Mouse (Mus musculus) MEL (cell line): ENCODE results near the gene Atp1a3.

Experiments
- CTCF ChIP-seq, 3 experiments: IDR thresholded peaks in 2 of 3; conservative IDR thresholded peaks in 1 of 3; 2 replicates each; pipeline ENCODE4 v1.5.1; 2011 to 2012; ENCODE audit warnings: low read length in 3 of 3, low read depth in 2 of 3, mild to moderate bottlenecking in 2 of 3, improper control_type of control experiment in 1 of 3, inconsistent platforms in 1 of 3, mixed read lengths in 1 of 3, moderate library complexity in 1 of 3; ENCODE audit not compliant: control insufficient read depth in 1 of 3, insufficient read depth in 1 of 3, poor library complexity in 1 of 3, severe bottlenecking in 1 of 3
- EP300 ChIP-seq, 2 experiments: IDR thresholded peaks; 2 replicates each; pipeline ENCODE4 v1.6.1; 2011; ENCODE audit warnings: improper control_type of control experiment in 2 of 2, low read length in 2 of 2, low read depth in 1 of 2, mild to moderate bottlenecking in 1 of 2
- GATA1 ChIP-seq: IDR thresholded peaks from 2 replicates; pipeline ENCODE4 v1.6.1; 2011; ENCODE audit warnings: low read depth, low read length, improper control_type of control experiment
- MAFK ChIP-seq: IDR thresholded peaks from 2 replicates; pipeline ENCODE4 v1.6.1; 2011; ENCODE audit warnings: low read depth, mild to moderate bottlenecking, low read length, improper control_type of control experiment, borderline replicate concordance
- MAZ ChIP-seq: IDR thresholded peaks from 2 replicates; pipeline ENCODE4 v1.6.1; 2012; ENCODE audit warnings: low read depth, mild to moderate bottlenecking, inconsistent platforms, low read length, improper control_type of control experiment
- POLR2A ChIP-seq, 2 experiments: IDR thresholded peaks; 2 replicates each; pipeline ENCODE4 v1.6.1; 2011 to 2012; ENCODE audit warnings: low read length in 2 of 2, mild to moderate bottlenecking in 2 of 2, control low read depth in 1 of 2, improper control_type of control experiment in 1 of 2, low read depth in 1 of 2, moderate library complexity in 1 of 2; ENCODE audit not compliant: control insufficient read depth in 1 of 2, insufficient read depth in 1 of 2, poor library complexity in 1 of 2
- USF2 ChIP-seq, 2 experiments: IDR thresholded peaks; 2 replicates each; pipeline ENCODE4 v1.6.1; 2011 to 2012; ENCODE audit warnings: improper control_type of control experiment in 2 of 2, low read length in 2 of 2, borderline replicate concordance in 1 of 2, inconsistent platforms in 1 of 2, low read depth in 1 of 2, mild to moderate bottlenecking in 1 of 2; ENCODE audit not compliant: insufficient read depth in 1 of 2
- ZKSCAN1 ChIP-seq: IDR thresholded peaks from 2 replicates; pipeline ENCODE4 v1.6.1; 2012; ENCODE audit warnings: low read depth, mild to moderate bottlenecking, inconsistent platforms, low read length, improper control_type of control experiment, moderate library complexity

- TF ChIP-seq CTCF (IDR thresholded peaks at IDR 0.05 in 2 of 3, conservative IDR thresholded peaks at IDR 0.05 in 1 of 3; ENCODE audit: control insufficient read depth in 1 of 3, insufficient read depth in 1 of 3, low read depth in 2 of 3, low read length in 3 of 3, poor library complexity in 1 of 3, severe bottlenecking in 1 of 3) (peak; percentile 51 to 81 (median 74)), EP300 (IDR thresholded peaks at IDR 0.05; ENCODE audit: low read depth in 1 of 2, low read length in 2 of 2) (no peak), ZKSCAN1 (no peak), GATA1 (no peak), MAFK (no peak), MAZ (peak; percentile 54; the same call in 1 of the 2 replicates), USF2 (IDR thresholded peaks at IDR 0.05; ENCODE audit: borderline replicate concordance in 1 of 2, insufficient read depth in 1 of 2, low read depth in 1 of 2, low read length in 2 of 2) (no peak), POLR2A (IDR thresholded peaks at IDR 0.05; ENCODE audit: control insufficient read depth in 1 of 2, insufficient read depth in 1 of 2, low read depth in 1 of 2, low read length in 2 of 2, poor library complexity in 1 of 2) (0 out of 4 replicates have a peak, but pooled peaks of 1 of the 2 experiments have one; percentile 10)
Measured at GRCm38 (mm10) chr7:24971261-24971971, 34.3 kb downstream of the Atp1a3 start.
